Mouse (Mus musculus): ENCODE results near the gene Rtp3. TPM values are rescaled to one million over a fixed set of nuclear protein-coding genes. Genes with fewer than 3 reads are reported as not detected.
A peak's percentile ranks its signal among the peaks of the same experiment; 100 is the strongest.

Gene Rtp3
- polyA plus RNA-seq (2016; fragmentation: Nextera tagmentation; extraction: Ambion mirVana): 6.7 and 8.1 TPM in 2 replicates

DNA sequence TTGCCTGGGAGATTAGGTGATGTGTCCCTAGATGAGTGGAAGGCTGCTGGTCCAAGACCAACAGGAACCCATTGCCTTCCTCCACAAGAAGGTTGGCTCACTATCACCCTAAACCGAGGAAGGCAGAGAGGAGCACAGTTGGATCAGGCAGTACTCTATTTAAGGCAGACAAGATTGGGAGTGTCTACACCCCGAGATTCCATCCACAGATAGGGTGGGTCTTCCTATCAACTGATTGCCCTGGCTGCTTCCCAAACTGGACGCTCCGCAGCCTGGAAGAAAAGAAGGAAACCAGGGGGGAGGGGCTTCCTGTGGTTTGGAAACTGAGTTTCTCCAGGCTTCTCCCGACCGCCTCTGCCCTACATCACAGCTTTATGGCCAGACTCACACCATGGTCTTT is at the start of gene Rtp3:
Rtp3 (minus strand) TSS at position 380 of the 400 bp plus-strand sequence.
- no peak for ATAC-seq
- peak within 1 kb of the TSS; percentile 64 for H3K27ac ChIP-seq
- no peaks in the 10 kb centered on the region for H3K9me3 ChIP-seq (replicated peaks)
- H3K36me3 ChIP-seq: peaks cover 4% of the 10 kb centered on the region
- H3K4me3 ChIP-seq: peak within 1 kb of the TSS; percentile 27
- H3K4me1 ChIP-seq: peaks cover 14% of the 10 kb centered on the region
- H3K27me3 ChIP-seq (replicated peaks): no peaks in the 10 kb centered on the region; the same call in 1 of the 2 replicates
- H3K9ac ChIP-seq: peak within 1 kb of the TSS; percentile 5; the same call in 1 of the 2 replicates
- WGBS (ENCODE audit: insufficient replicate concordance): 29% methylated on average over 6 of the region's 6 CpGs
- peak within 1 kb of the TSS; percentile 36 for H3K4me2 ChIP-seq

DNA sequence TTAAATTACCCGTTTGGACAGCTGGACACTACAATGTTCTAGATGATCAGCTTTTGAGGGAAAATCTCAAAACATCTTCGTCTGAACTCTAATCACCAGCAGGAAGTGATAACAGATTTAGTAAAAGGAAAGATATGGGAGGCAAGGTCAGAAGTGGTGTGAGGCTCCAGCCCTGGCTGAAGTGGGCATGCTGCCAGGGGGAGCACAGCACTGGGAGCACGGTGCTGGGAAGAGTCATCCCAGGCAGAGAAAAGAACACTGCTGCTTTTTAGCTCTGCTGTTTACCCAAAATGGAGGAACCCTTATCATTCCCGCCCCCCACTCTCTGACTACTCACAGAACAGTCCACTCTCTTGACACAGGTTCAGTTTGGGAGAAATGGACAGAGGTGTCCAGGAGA is 49.6 kb upstream of the Rtp3 start:
- Histone ChIP-seq H3K36me3 (no peaks in the 10 kb centered on the region), H3K27me3 (replicated peaks) (no peaks in the 10 kb centered on the region; the same call in 1 of the 2 replicates), H3K9me3 (replicated peaks) (no peaks in the 10 kb centered on the region), H3K4me2 (no peak overlapping the region), H3K27ac (no peak overlapping the region), H3K4me3 (no peak overlapping the region), H3K4me1 (no peaks in the 10 kb centered on the region), H3K9ac (no peak overlapping the region)
- WGBS (ENCODE audit: insufficient replicate concordance): 62% methylated on average over 4 of the region's 4 CpGs
- ATAC-seq: no peak

- WGBS (ENCODE audit: insufficient replicate concordance): 75% methylated on average over 4 of the region's 4 CpGs
- H3K9me3 ChIP-seq (replicated peaks): no peaks in the 10 kb centered on the region
- no peak overlapping the region for H3K27ac ChIP-seq
- H3K4me2 ChIP-seq: no peak overlapping the region
- no peaks in the 10 kb centered on the region for H3K4me1 ChIP-seq
- no peak overlapping the region for H3K9ac ChIP-seq
- H3K4me3 ChIP-seq: no peak overlapping the region
- ATAC-seq: no peak
- H3K36me3 ChIP-seq: no peaks in the 10 kb centered on the region
- no peaks in the 10 kb centered on the region for H3K27me3 ChIP-seq (replicated peaks)
Observed at GRCm38 (mm10) chr9:111033717-111034116, 43.3 kb upstream of the Rtp3 start.

- H3K4me1 ChIP-seq: 0 out of 2 replicates have a peak, but pooled peaks cover 3% of the 10 kb centered on the region
- no peaks in the 10 kb centered on the region for H3K27me3 ChIP-seq (replicated peaks)
- no peaks in the 10 kb centered on the region for H3K9me3 ChIP-seq (replicated peaks)
- H3K9ac ChIP-seq: no peak overlapping the region
- ATAC-seq: no peak
- H3K4me3 ChIP-seq: no peak overlapping the region
- no peak overlapping the region for H3K4me2 ChIP-seq
- no peaks in the 10 kb centered on the region for H3K36me3 ChIP-seq
- H3K27ac ChIP-seq: no peak overlapping the region
- 53% methylated on average over 10 of the region's 10 CpGs for WGBS (ENCODE audit: insufficient replicate concordance)
Observed at GRCm38 (mm10) chr9:111026791-111027190, 36.4 kb upstream of the Rtp3 start.

GRCm38 (mm10) chr9:111019022-111019421 is 28.6 kb upstream of the Rtp3 start, which contains the start of gene Ltf:
Ltf (plus strand) TSS chr9:111019271.
- no peak within 1 kb of the TSS for H3K27ac ChIP-seq

DNA sequence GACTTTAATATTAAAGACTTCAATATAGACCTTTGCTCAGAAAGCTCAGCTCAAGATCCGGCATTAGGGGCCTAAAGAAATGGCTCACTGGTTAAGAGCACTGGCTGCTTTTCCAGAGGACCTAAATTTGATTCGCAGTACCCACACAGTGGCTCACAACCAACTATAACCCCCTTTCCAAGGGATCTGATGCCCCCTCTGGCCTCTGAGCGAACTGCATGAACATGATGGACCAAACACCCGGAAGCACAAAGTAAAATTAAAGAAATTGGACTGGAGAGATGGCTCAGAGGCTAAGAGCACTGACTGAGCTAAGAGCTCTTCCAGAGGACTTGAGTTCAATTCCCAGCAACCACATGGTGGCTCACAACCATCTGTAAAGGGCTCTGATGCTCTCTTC is 25.3 kb upstream of the Rtp3 start:
- no peak overlapping the region for H3K27ac ChIP-seq
- 67% methylated on average over 4 of the region's 4 CpGs for WGBS (ENCODE audit: insufficient replicate concordance)

More at GRCm38 (mm10) chr9:111019022-111019421, 28.6 kb upstream of the Rtp3 start, which contains the start of gene Ltf:
- 0 out of 2 replicates have a peak, but pooled peaks cover 11% of the 10 kb centered on the region for H3K4me1 ChIP-seq
- H3K9ac ChIP-seq: no peak within 1 kb of the TSS
- H3K4me2 ChIP-seq: no peak within 1 kb of the TSS
- WGBS (ENCODE audit: insufficient replicate concordance): 32% methylated on average over 5 of the region's 5 CpGs
- ATAC-seq: 0 out of 2 replicates have a peak, but pooled peaks have one; percentile 37
- H3K4me3 ChIP-seq: no peak within 1 kb of the TSS
- no peaks in the 10 kb centered on the region for H3K9me3 ChIP-seq (replicated peaks)
- no peaks in the 10 kb centered on the region for H3K27me3 ChIP-seq (replicated peaks)
- no peaks in the 10 kb centered on the region for H3K36me3 ChIP-seq

GRCm38 (mm10) chr9:111012041-111012440 is 21.7 kb upstream of the Rtp3 start:
- Histone ChIP-seq H3K4me3 (no peak overlapping the region), H3K27me3 (replicated peaks) (no peaks in the 10 kb centered on the region), H3K9me3 (replicated peaks) (no peaks in the 10 kb centered on the region), H3K4me2 (no peak overlapping the region), H3K4me1 (no peaks in the 10 kb centered on the region), H3K9ac (no peak overlapping the region), H3K36me3 (no peaks in the 10 kb centered on the region), H3K27ac (no peak overlapping the region)
- ATAC-seq: no peak
- WGBS (ENCODE audit: insufficient replicate concordance): 60% methylated on average over 3 of the region's 3 CpGs

More for the DNA sequence above, 25.3 kb upstream of the Rtp3 start:
- Histone ChIP-seq H3K9ac (no peak overlapping the region), H3K9me3 (replicated peaks) (no peaks in the 10 kb centered on the region), H3K36me3 (no peaks in the 10 kb centered on the region), H3K27me3 (replicated peaks) (no peaks in the 10 kb centered on the region), H3K4me3 (no peak overlapping the region), H3K4me1 (0 out of 2 replicates have a peak, but pooled peaks cover 7% of the 10 kb centered on the region), H3K4me2 (no peak overlapping the region)
- ATAC-seq: no peak

- H3K4me2 ChIP-seq: no peak overlapping the region
- H3K9ac ChIP-seq: no peak overlapping the region
- H3K27ac ChIP-seq: no peak overlapping the region
- H3K4me3 ChIP-seq: no peak overlapping the region
- WGBS (ENCODE audit: insufficient replicate concordance): 60% methylated on average over 9 of the region's 9 CpGs
- no peaks in the 10 kb centered on the region for H3K36me3 ChIP-seq
- no peaks in the 10 kb centered on the region for H3K4me1 ChIP-seq
- no peaks in the 10 kb centered on the region for H3K9me3 ChIP-seq (replicated peaks)
- no peaks in the 10 kb centered on the region for H3K27me3 ChIP-seq (replicated peaks)
- ATAC-seq: no peak
Observed at GRCm38 (mm10) chr9:111011550-111011949, 21.2 kb upstream of the Rtp3 start.

GRCm38 (mm10) chr9:111009763-111010162 is 19.4 kb upstream of the Rtp3 start:
- H3K27me3 ChIP-seq (replicated peaks): no peaks in the 10 kb centered on the region
- H3K4me2 ChIP-seq: no peak overlapping the region
- no peak overlapping the region for H3K4me3 ChIP-seq
- no peak for ATAC-seq
- no peak overlapping the region for H3K9ac ChIP-seq
- no peak overlapping the region for H3K27ac ChIP-seq
- H3K9me3 ChIP-seq (replicated peaks): no peaks in the 10 kb centered on the region
- 49% methylated on average over 3 of the region's 3 CpGs for WGBS (ENCODE audit: insufficient replicate concordance)
- H3K36me3 ChIP-seq: no peaks in the 10 kb centered on the region
- no peaks in the 10 kb centered on the region for H3K4me1 ChIP-seq

DNA sequence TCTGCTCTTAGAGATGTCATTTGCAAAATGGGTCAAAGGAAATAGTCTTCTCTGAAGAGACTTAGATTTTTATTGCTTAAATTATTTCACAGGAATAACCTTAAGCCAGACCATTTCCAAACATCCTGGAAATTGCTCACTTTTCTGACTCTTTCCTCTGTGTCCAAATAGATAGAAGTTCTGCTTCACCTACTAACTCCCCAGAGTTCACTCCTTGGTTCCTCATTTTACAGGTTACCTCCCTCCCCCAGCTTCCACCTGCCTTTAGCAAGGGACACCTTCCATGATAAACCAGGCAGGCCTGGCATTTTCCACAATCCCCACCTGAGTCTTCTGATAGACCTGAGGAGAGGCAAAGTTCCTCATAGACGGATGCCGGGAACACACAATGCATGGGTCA is 16.2 kb upstream of the Rtp3 start:
- Histone ChIP-seq H3K27ac (no peak overlapping the region), H3K36me3 (no peaks in the 10 kb centered on the region)
- WGBS (ENCODE audit: insufficient replicate concordance): 66% methylated on average over 2 of the region's 2 CpGs

GRCm38 (mm10) chr9:111003279-111003678 is 12.9 kb upstream of the Rtp3 start:
- 76% methylated on average over 9 of the region's 9 CpGs for WGBS (ENCODE audit: insufficient replicate concordance)
- Histone ChIP-seq H3K4me2 (no peak overlapping the region), H3K9me3 (replicated peaks) (no peaks in the 10 kb centered on the region)

More for the DNA sequence above, 16.2 kb upstream of the Rtp3 start:
- Histone ChIP-seq H3K4me2 (no peak overlapping the region), H3K9ac (no peak overlapping the region), H3K4me1 (no peaks in the 10 kb centered on the region), H3K27me3 (replicated peaks) (no peaks in the 10 kb centered on the region), H3K4me3 (no peak overlapping the region), H3K9me3 (replicated peaks) (no peaks in the 10 kb centered on the region)
- no peak for ATAC-seq

DNA sequence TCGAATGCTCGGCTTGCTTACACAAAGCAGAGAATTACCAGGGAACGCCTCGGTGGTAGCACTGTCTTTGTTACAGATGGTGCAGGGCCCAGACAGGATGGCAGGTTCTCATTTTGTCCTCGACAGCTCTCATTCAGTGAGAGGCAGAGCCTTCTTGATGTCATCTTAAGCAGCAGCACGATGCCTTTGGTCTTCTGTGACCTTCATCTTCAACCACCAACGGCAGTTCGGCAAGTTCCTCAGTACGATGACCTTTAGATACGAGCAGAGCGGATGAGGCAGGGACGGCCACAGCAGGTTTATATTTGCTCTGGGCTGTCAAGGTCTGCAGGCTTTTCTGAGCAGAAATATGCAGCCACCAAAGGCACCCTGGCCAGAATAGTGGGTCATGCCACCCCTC is 11.2 kb upstream of the Rtp3 start:
- Histone ChIP-seq H3K9ac (no peak overlapping the region), H3K27ac (no peak overlapping the region), H3K36me3 (no peaks in the 10 kb centered on the region), H3K27me3 (replicated peaks) (no peaks in the 10 kb centered on the region), H3K4me1 (peaks cover 2% of the 10 kb centered on the region; the same call in 1 of the 2 replicates), H3K4me2 (no peak overlapping the region), H3K4me3 (no peak overlapping the region), H3K9me3 (replicated peaks) (no peaks in the 10 kb centered on the region)
- WGBS (ENCODE audit: insufficient replicate concordance): 72% methylated on average over 12 of the region's 12 CpGs
- no peak for ATAC-seq

More at GRCm38 (mm10) chr9:111003279-111003678, 12.9 kb upstream of the Rtp3 start:
- Histone ChIP-seq H3K4me3 (no peak overlapping the region), H3K27me3 (replicated peaks) (no peaks in the 10 kb centered on the region), H3K36me3 (no peaks in the 10 kb centered on the region), H3K27ac (no peak overlapping the region), H3K4me1 (peaks cover 2% of the 10 kb centered on the region; the same call in 1 of the 2 replicates), H3K9ac (no peak overlapping the region)
- ATAC-seq: no peak

DNA sequence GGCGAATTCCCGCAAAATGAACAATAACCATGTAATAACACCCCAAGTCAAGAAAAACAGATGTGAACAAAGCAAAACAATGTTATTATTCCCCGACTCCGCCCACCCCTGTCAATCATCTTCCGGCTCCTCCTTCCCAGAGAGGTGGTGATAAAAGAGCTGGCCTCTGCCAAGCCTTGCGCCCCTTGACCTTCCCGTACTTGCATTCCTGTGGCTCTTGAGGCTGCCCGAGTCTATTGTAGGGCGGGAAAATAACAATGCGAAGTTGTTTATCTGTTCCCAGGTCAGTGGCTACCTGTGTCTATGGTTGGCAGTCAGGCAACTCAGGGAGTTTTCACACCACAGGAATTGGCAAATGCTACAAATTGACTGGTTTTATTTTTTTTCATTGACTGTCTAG is 9.5 kb upstream of the Rtp3 start:
- Histone ChIP-seq H3K27me3 (replicated peaks) (no peaks in the 10 kb centered on the region), H3K9ac (no peak overlapping the region), H3K4me1 (peaks cover 5% of the 10 kb centered on the region; the same call in 1 of the 2 replicates), H3K27ac (no peak overlapping the region), H3K4me3 (no peak overlapping the region), H3K4me2 (no peak overlapping the region), H3K9me3 (replicated peaks) (no peaks in the 10 kb centered on the region), H3K36me3 (no peaks in the 10 kb centered on the region)
- no peak for ATAC-seq
- 57% methylated on average over 10 of the region's 10 CpGs for WGBS (ENCODE audit: insufficient replicate concordance)
